Mouse (Mus musculus) E14TG2a.4 (cell line): ENCODE results near the gene Trpv6.

Source experiments
- CTCF ChIP-seq: conservative IDR thresholded peaks from 2 replicates; pipeline ENCODE4 v1.5.1; 2014; ENCODE audit warnings: low read length
- POU5F1 ChIP-seq: IDR thresholded peaks from 2 replicates; pipeline ENCODE4 v1.6.1; 2014; ENCODE audit warnings: low read length, borderline replicate concordance

DNA sequence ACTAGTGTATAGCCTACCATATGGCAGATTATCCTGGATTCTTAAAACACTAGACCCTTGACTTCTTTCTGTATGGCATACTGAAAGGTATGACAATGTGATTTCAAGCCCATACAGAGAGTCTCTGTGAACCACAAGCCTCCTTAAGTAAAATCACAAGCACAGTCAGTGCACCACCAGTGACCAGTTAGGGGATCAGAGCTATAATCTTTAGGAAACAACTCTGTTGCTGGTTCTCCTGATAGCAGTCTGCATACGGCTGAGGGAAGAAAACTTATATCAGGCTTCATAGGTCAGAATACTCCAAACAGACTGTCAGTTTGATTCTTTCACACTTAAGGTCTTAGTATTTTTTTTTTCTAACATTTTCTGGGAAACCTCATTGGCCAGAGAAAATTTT, 22.3 kb upstream of the Trpv6 start:
- TF ChIP-seq CTCF (no peak), POU5F1 (no peak)
